Mouse (Mus musculus) kidney, adult 2 months (tissue): Measurements from ENCODE around the gene Rnf144b.

Experiments used
- CTCF ChIP-seq: fragments of 200-500 bp; conservative IDR thresholded peaks from 2 replicates; pipeline ENCODE4 v1.5.1; 2011; ENCODE audit warnings: low read depth, mild to moderate bottlenecking, control low read depth, low read length, moderate library complexity, mixed read lengths; ENCODE audit not compliant: insufficient read depth, insufficient read length
- POLR2A ChIP-seq: fragments of 200-500 bp; IDR thresholded peaks from one replicate; pipeline ENCODE4 v1.6.1; 2011; ENCODE audit warnings: low read depth, low read length, control low read depth

DNA sequence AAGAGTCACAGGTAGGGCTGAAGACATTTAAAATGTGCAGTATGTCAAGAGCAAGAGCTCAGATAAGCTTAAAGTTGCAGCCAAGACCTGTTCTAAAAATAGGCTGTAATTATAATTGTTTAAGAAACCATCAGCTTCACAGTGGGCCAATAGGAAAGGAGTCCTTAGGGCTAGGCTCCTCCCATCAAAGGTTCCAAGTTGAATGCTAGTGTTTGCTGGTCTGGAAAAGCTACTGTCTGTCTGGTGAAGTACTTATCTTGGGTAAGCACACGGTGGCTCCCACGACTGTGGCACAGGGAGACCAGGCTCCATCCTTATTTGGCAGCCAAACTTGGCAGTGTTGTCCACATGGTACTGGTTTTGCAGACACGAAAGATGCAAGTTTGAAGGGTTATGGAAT lies 9.5 kb upstream of the Rnf144b start:
- TF ChIP-seq CTCF (no peak), POLR2A (no peak)
